8 mouse cellular contexts compared by ENCODE assay signal in genomic region chr5:106860415-106860814, GRCm38 (mm10).
A peak's percentile ranks its signal among the peaks of the same experiment; 100 is the strongest.
DNase-seq lines count a peak whose midpoint lies in the region; TF ChIP-seq lines count a peak whose summit lies in the region.
"Had no signal": no experiment of that assay in that cellular context is flagged by ENCODE, and none has a peak within 500 bp of the region (broad histone marks: within the 10 kb centered on the region; RNA-seq: fewer than 3 reads in every experiment).

No protein-coding gene starts in this region.

- H3K9me3 ChIP-seq in E14TG2a.4 (ENCODE audit: low read length), result peaks cover 14% of the 10 kb centered on the region
- H3K9me3 ChIP-seq: limb, embryonic 15.5 days had no signal

- H3K27ac ChIP-seq in cortical plate, adult 2 months (ENCODE audit: insufficient read depth, low read length), result no peak overlapping the region
- H3K27ac ChIP-seq: limb, embryonic 15.5 days had no signal

- peak; percentile 50 for DNase-seq in ZHBTc4 (ENCODE audit: low read depth, low spot score)
- peak; percentile 63 to 78 for DNase-seq in heart, postnatal 14 days
- peak; percentile 68 to 74 for DNase-seq in layer of hippocampus, postnatal 10 days (ENCODE audit: low spot score in 2 of 2)
- peak; percentile 75 for DNase-seq in lung, postnatal 14 days
- DNase-seq in right cerebral cortex, adult 18-20 months, result peak; percentile 51

- TF ChIP-seq CTCF in E14TG2a.4 (conservative IDR thresholded peaks at IDR 0.05; ENCODE audit: low read length), result peak; percentile 48
- TF ChIP-seq CTCF in cortical plate, adult 2 months (IDR thresholded peaks at IDR 0.05; ENCODE audit: extremely low read depth, insufficient read depth, low read length), result peak; percentile 81

- no peaks in the 10 kb centered on the region for H3K27me3 ChIP-seq in E14TG2a.4 (ENCODE audit: insufficient read depth, low read length)
- H3K27me3 ChIP-seq: limb, embryonic 15.5 days had no signal

- no peaks in the 10 kb centered on the region for H3K36me3 ChIP-seq in E14TG2a.4 (ENCODE audit: insufficient read depth, low read length)
- H3K36me3 ChIP-seq: limb, embryonic 15.5 days had no signal

- intact Hi-C loops in heart, postnatal 14 days (cut with DNase I), result loop anchor here (2.0 kb wide), 1 partner anchor 462 kb away; no protein-coding TSS in a partner anchor

- H3K4me1 ChIP-seq in E14TG2a.4 (replicated peaks; ENCODE audit: low read depth, low read length), result no peaks in the 10 kb centered on the region
- no peaks in the 10 kb centered on the region for H3K4me1 ChIP-seq in cortical plate, adult 2 months (ENCODE audit: control insufficient read depth, insufficient read depth, low read length)
- H3K4me1 ChIP-seq: limb, embryonic 15.5 days had no signal

- no peak for TF ChIP-seq POLR2A in cortical plate, adult 2 months (IDR thresholded peaks at IDR 0.05; ENCODE audit: extremely low read depth, insufficient read depth, low read length)

- no peak overlapping the region for H3K4me3 ChIP-seq in E14TG2a.4 (replicated peaks; ENCODE audit: low read length)
- H3K4me3 ChIP-seq in cortical plate, adult 2 months (ENCODE audit: insufficient read depth, low read length), result no peak overlapping the region
- H3K4me3 ChIP-seq: limb, embryonic 15.5 days had no signal
